Mouse (Mus musculus) intestine, embryonic 14.5 days (tissue): ENCODE measurements around the gene Olfr1394. TPM values are rescaled to one million over a fixed set of nuclear protein-coding genes. Genes with fewer than 3 reads are reported as not detected.
A peak's percentile ranks its signal among the peaks of the same experiment; 100 is the strongest.
"Not testable (repeated sequence)": the region's sequence is repeated elsewhere in the genome, so short reads cannot be mapped to it uniquely, and the experiment has no call there.

Source experiments
- ATAC-seq: fragments of 200-750 bp; cut with Nextera tagmentation; replicated peaks from 2 replicates; pipeline ENCODE4 v1.8.0; 2017; ENCODE audit warnings: low read depth, moderate number of reproducible peaks, moderate TSS enrichment, moderate library complexity; ENCODE audit not compliant: low FRiP score, low TSS enrichment
- DNase-seq: peaks from one replicate; pipeline ENCODE4 v3.0.0-alpha.2; 2018; ENCODE audit warnings: low spot score
- H3K27ac ChIP-seq: fragments of 300-500 bp; sonication (generic); 2 replicates; pipeline ENCODE4 v1.5.1; 2014; ENCODE audit warnings: low read depth, mild to moderate bottlenecking, control low read depth
- H3K27me3 ChIP-seq: fragments of 300-500 bp; sonication (generic); replicated peaks from 2 replicates; pipeline ENCODE4 v1.6.1; 2014; ENCODE audit warnings: low read length, control low read depth; ENCODE audit not compliant: control insufficient read depth, insufficient read depth
- H3K36me3 ChIP-seq: fragments of 300-500 bp; sonication (generic); 2 replicates; pipeline ENCODE4 v1.6.1; 2014; ENCODE audit warnings: low read length, control low read depth; ENCODE audit not compliant: control insufficient read depth, insufficient read depth
- H3K4me1 ChIP-seq: fragments of 300-500 bp; sonication (generic); replicated peaks from 2 replicates; pipeline ENCODE4 v1.6.1; 2014; ENCODE audit warnings: low read length, control low read depth, mixed read lengths; ENCODE audit not compliant: control insufficient read depth, insufficient read depth
- H3K4me2 ChIP-seq: fragments of 300-500 bp; sonication (generic); 2 replicates; pipeline ENCODE4 v1.6.1; 2014; ENCODE audit warnings: low read length
- H3K4me3 ChIP-seq: fragments of 300-500 bp; sonication (generic); 2 replicates; pipeline ENCODE4 v1.5.1; 2014; ENCODE audit warnings: low read depth, low read length, control low read depth, mixed read lengths
- H3K9ac ChIP-seq: fragments of 300-500 bp; sonication (generic); 2 replicates; pipeline ENCODE4 v1.6.1; 2014; ENCODE audit warnings: mild to moderate bottlenecking, low read length
- H3K9me3 ChIP-seq: fragments of 300-500 bp; sonication (generic); 2 replicates; pipeline ENCODE4 v1.6.1; 2016; ENCODE audit warnings: low read length, control low read depth; ENCODE audit not compliant: control insufficient read depth
- WGBS: fragments of 180-500 bp; shearing (Covaris S2); extraction: QIAGEN DNeasy Blood & Tissue Kit; methylation state at CpG from one replicate; pipeline ENCODE4 v1.1.7; 2014; 5-methylcytosine and 5-hydroxymethylcytosine counted together
- polyA plus RNA-seq: library from polyadenylated mRNA; unstranded; fragments of >200 nt; fragmentation: Nextera tagmentation; extraction: Ambion mirVana; gene quantifications from 2 replicates; pipeline ENCODE4 v1.2.1, GENCODE M21; 2014

Gene Olfr1394
- polyA plus RNA-seq, 1 experiment from 2014 or later: not detected

DNA sequence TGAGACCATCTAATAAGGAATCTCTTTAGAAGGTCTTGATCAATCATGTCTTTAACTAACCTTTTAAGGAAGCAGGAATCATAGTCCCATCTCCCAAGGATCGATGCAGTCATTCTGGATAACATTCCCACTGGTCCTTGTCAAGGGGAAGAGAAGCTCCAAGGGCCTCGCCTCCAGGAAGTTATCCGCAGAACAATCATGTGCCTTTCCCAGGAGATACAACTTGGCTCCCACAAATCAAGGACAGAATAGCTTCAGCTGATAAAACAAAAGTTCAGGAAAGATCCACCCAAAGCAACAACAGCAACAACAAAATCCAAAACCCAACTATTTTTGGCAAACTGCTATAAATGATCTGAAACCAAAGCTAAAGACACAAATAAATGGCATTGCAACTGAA, 34.5 kb upstream of the Olfr1394 start:
- DNase-seq: no peak
- Histone ChIP-seq H3K9me3 (no peaks in the 10 kb centered on the region), H3K27ac (no peak overlapping the region), H3K4me3 (no peak overlapping the region), H3K4me1 (no peaks in the 10 kb centered on the region), H3K4me2 (no peak overlapping the region), H3K27me3 (no peaks in the 10 kb centered on the region), H3K9ac (no peak overlapping the region), H3K36me3 (no peaks in the 10 kb centered on the region)
- 86% methylated on average over 3 of the region's 3 CpGs for WGBS
- ATAC-seq: no peak

- Histone ChIP-seq H3K9me3 (no peaks in the 10 kb centered on the region), H3K9ac (no peak overlapping the region), H3K4me1 (no peaks in the 10 kb centered on the region), H3K27me3 (no peaks in the 10 kb centered on the region), H3K36me3 (no peaks in the 10 kb centered on the region), H3K4me3 (no peak overlapping the region), H3K27ac (no peak overlapping the region), H3K4me2 (no peak overlapping the region)
- WGBS: 80% methylated on average over 2 of the region's 2 CpGs
- ATAC-seq (no peak), DNase-seq (no peak)
Observed at GRCm38 (mm10) chr11:49124169-49124568, 30.0 kb upstream of the Olfr1394 start.

GRCm38 (mm10) chr11:49141974-49142373, 12.2 kb upstream of the Olfr1394 start, which contains the start of gene Olfr1395:
Olfr1395 (plus strand) TSS chr11:49142274.
- no peak within 1 kb of the TSS for H3K4me3 ChIP-seq
- WGBS: 91% methylated on average over 6 of the region's 6 CpGs
- no peak for ATAC-seq
- no peak for DNase-seq
- no peaks in the 10 kb centered on the region for H3K27me3 ChIP-seq
- no peaks in the 10 kb centered on the region for H3K36me3 ChIP-seq
- H3K27ac ChIP-seq: no peak within 1 kb of the TSS
- no peak within 1 kb of the TSS for H3K4me2 ChIP-seq
- H3K9ac ChIP-seq: no peak within 1 kb of the TSS
- no peaks in the 10 kb centered on the region for H3K9me3 ChIP-seq
- no peaks in the 10 kb centered on the region for H3K4me1 ChIP-seq

DNA sequence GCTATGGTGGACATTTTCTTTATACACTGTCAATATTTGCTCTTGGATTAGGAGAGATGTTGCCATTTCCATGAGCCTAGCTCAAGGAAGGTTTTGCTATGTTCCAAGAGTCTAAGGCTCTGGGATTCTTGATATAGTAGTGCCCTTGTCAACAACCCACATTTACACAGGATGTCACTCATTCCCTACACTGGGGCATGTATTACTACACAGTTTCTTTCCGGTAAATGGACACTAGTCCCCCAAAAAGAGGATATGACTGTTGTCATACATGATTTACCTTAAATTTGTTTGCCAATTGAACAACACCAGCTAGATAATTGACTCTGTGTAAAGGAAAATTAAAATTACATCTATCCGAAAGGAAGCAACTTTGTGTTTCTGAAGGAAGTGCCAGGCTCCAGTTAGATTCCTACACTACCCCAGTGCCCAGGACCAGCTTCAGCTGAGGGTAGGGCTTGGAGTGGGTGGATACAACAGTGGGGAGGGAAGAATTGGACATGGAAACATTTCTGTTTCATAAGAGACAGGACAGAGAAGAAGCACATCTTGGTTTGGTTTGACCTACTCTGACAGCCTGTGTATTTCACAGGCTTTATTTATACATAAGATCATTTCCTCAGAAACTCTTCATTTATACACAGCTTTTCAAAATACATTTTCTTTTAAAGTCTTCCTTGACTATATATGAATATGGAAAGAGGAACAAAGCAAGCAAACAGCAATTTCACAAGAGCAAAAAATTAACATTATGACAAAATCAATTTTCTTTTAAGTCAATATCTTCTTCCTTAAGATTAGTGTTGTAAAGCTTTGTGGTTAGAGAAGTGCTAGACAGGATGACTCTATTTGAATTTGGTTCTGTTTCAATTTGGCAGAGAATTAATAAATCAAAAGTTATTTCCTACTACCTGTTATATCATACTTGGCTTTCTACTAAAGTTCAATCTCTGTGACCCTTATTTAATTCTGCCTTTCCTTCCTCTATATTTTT, 2.9 kb downstream of the Olfr1394 start:
- Histone ChIP-seq H3K4me2 (no peak overlapping the region), H3K36me3 (no peaks in the 10 kb centered on the region), H3K27me3 (no peaks in the 10 kb centered on the region), H3K9ac (no peak overlapping the region), H3K9me3 (no peaks in the 10 kb centered on the region), H3K4me1 (no peaks in the 10 kb centered on the region), H3K4me3 (no peak overlapping the region), H3K27ac (no peak overlapping the region)
- 87% methylated on average over 2 of the region's 2 CpGs for WGBS
- ATAC-seq (no peak), DNase-seq (no peak)

DNA sequence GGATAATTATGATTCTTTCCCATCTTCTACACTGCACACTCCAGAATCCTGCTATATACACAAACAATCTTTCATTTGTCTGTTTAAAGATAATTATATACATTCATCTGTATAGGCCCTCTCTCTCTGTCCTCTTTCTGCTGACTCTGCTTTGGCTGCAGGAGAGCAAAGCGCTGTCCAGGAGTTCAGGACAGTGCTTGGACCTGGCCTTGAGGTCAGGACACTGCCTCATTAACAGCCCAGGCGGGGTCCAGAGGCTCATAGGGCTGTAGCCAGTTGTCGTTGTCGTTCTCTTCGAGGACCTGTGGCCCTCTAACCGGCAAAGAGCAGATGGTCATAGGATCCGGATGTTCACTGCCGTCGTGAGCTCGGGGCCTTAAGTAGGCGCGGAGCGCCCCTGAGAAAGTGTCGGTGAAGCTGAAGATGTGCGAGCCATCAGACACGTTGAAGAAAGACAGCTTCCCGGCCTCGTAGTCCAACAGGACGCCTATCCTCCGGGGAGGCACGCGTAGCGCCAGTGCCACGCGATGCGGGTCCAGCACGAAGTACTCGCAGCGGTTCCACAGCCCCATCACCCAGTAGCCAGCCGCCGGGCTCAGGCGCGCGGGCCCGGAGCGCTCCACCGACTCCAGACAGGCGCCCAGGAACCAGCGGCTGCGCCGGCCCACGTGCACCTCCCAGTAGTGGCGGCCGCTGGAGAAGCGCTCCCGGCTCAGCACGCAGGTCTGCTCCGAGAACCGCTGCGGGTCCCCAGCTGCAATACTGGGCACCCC, 14.8 kb downstream of the Olfr1394 start:
- H3K4me3 ChIP-seq: peak overlapping the region; percentile 25
- 0 out of 2 replicates have a peak, but pooled peaks cover 3% of the 10 kb centered on the region for H3K4me1 ChIP-seq
- peak; percentile 60; the same call in 1 of the 2 replicates for ATAC-seq
- H3K9ac ChIP-seq: 0 out of 2 replicates have a peak overlapping the region, but pooled peaks have one; percentile 17
- 4% methylated on average over 50 of the region's 50 CpGs for WGBS
- no peak overlapping the region for H3K27ac ChIP-seq
- peak; percentile 71 for DNase-seq
- peaks cover 7% of the 10 kb centered on the region; the same call in 1 of the 2 replicates for H3K9me3 ChIP-seq
- H3K4me2 ChIP-seq: peak overlapping the region; percentile 75
- H3K27me3 ChIP-seq: peaks cover 10% of the 10 kb centered on the region; the same call in 1 of the 2 replicates
- no peaks in the 10 kb centered on the region for H3K36me3 ChIP-seq

GRCm38 (mm10) chr11:49170576-49170975, 16.4 kb downstream of the Olfr1394 start:
- Histone ChIP-seq H3K9me3 (peaks cover 7% of the 10 kb centered on the region; the same call in 1 of the 2 replicates), H3K27ac (no peak overlapping the region), H3K4me2 (no peak overlapping the region), H3K9ac (no peak overlapping the region), H3K36me3 (no peaks in the 10 kb centered on the region), H3K27me3 (peaks cover 10% of the 10 kb centered on the region; the same call in 1 of the 2 replicates), H3K4me1 (0 out of 2 replicates have a peak, but pooled peaks cover 3% of the 10 kb centered on the region), H3K4me3 (no peak overlapping the region)
- WGBS: 95% methylated on average over 4 of the region's 4 CpGs
- DNase-seq (no peak), ATAC-seq (no peak)

GRCm38 (mm10) chr11:49175345-49175744, 21.2 kb downstream of the Olfr1394 start:
- no peak for ATAC-seq
- WGBS: 90% methylated on average over 8 of the region's 8 CpGs

GRCm38 (mm10) chr11:49176047-49176779, 22.0 kb downstream of the Olfr1394 start:
- H3K9ac ChIP-seq, H3K4me3 ChIP-seq, H3K4me1 ChIP-seq, H3K4me2 ChIP-seq, DNase-seq, H3K27ac ChIP-seq, H3K27me3 ChIP-seq, H3K9me3 ChIP-seq, H3K36me3 ChIP-seq, ATAC-seq: not testable (repeated sequence)
- 50% methylated on average over 4 of the region's 4 CpGs for WGBS

More at GRCm38 (mm10) chr11:49175345-49175744, 21.2 kb downstream of the Olfr1394 start:
- Histone ChIP-seq H3K27me3 (no peaks in the 10 kb centered on the region), H3K4me1 (no peaks in the 10 kb centered on the region), H3K27ac (no peak overlapping the region), H3K36me3 (no peaks in the 10 kb centered on the region), H3K9me3 (no peaks in the 10 kb centered on the region), H3K4me3 (no peak overlapping the region), H3K9ac (no peak overlapping the region), H3K4me2 (no peak overlapping the region)
- DNase-seq: no peak
